Comparison of ENCODE assay signal across 8 mouse cellular contexts in the genomic region with DNA sequence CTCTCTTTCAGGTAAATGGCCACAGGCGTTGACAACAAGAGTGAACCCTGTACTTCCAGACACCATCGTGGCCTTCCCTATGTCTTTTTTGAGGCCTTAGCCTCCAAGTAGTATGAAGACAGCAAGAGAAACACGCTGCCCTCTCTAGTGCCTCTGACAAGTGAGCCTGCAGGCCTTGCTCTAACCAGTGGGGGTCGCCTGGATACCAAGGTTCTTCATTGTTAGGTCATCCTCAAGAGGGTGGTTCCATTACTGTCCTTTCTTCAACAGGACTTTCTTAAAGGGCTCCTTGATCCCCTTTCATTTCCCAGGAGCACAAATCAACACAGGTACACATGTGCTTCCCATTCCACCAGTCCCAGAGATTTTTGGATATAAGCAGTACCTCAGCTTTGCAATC.
A peak's percentile ranks its signal among the peaks of the same experiment; 100 is the strongest.
DNase-seq lines count a peak whose midpoint lies in the region; ATAC-seq lines count a peak whose summit lies in the region.

No protein-coding gene starts in this region.

- H3K4me1 ChIP-seq in kidney, embryonic 14.5 days (ENCODE audit: control insufficient read depth, insufficient read depth, low read length), result no peaks in the 10 kb centered on the region
- no peaks in the 10 kb centered on the region for H3K4me1 ChIP-seq in hindbrain, embryonic 14.5 days (replicated peaks; ENCODE audit: control insufficient read depth, insufficient read depth, low read length)

- no peak overlapping the region for H3K9ac ChIP-seq in kidney, embryonic 14.5 days (ENCODE audit: low read depth, low read length)
- H3K9ac ChIP-seq in hindbrain, embryonic 14.5 days, result no peak overlapping the region

- no peaks in the 10 kb centered on the region for H3K9me3 ChIP-seq in kidney, embryonic 14.5 days (ENCODE audit: control insufficient read depth, low read length)
- H3K9me3 ChIP-seq in hindbrain, embryonic 14.5 days (ENCODE audit: control insufficient read depth, low read length), result no peaks in the 10 kb centered on the region

- no peak overlapping the region for H3K4me3 ChIP-seq in kidney, embryonic 14.5 days (ENCODE audit: low read length)
- no peak overlapping the region for H3K4me3 ChIP-seq in hindbrain, embryonic 14.5 days (replicated peaks; ENCODE audit: low read length)

- 0 out of 2 replicates have a peak, but pooled peaks have one; percentile 46 for ATAC-seq in kidney, embryonic 14.5 days (ENCODE audit: low FRiP score, low TSS enrichment)
- peak; percentile 79 for ATAC-seq in hindbrain, embryonic 14.5 days (ENCODE audit: low FRiP score)
- ATAC-seq in inflammation-experienced regulatory T-cells, adult 6 months, result no peak

- WGBS in kidney, embryonic 14.5 days, result 46% methylated on average over 4 of the region's 4 CpGs
- 46% methylated on average over 4 of the region's 4 CpGs for WGBS in hindbrain, embryonic 14.5 days

- no peak overlapping the region for H3K4me2 ChIP-seq in kidney, embryonic 14.5 days (replicated peaks; ENCODE audit: low read depth, low read length)
- no peak overlapping the region for H3K4me2 ChIP-seq in hindbrain, embryonic 14.5 days (replicated peaks)

- no peaks in the 10 kb centered on the region for H3K27me3 ChIP-seq in kidney, embryonic 14.5 days (ENCODE audit: control insufficient read depth, insufficient read depth, low read length)
- no peaks in the 10 kb centered on the region for H3K27me3 ChIP-seq in hindbrain, embryonic 14.5 days (ENCODE audit: control insufficient read depth, insufficient read depth, low read length)

- H3K36me3 ChIP-seq in kidney, embryonic 14.5 days (ENCODE audit: control insufficient read depth, insufficient read depth, low read length), result no peaks in the 10 kb centered on the region
- H3K36me3 ChIP-seq in hindbrain, embryonic 14.5 days (replicated peaks; ENCODE audit: control insufficient read depth, insufficient read depth), result no peaks in the 10 kb centered on the region

- no peak overlapping the region for H3K27ac ChIP-seq in kidney, embryonic 14.5 days (ENCODE audit: low read depth, low read length)
- no peak overlapping the region for H3K27ac ChIP-seq in hindbrain, embryonic 14.5 days

- DNase-seq in kidney, adult 8-10 months, result no peak
- DNase-seq in R1 (ENCODE audit: low read depth, low spot score), result peak; percentile 61
- DNase-seq in embryo, embryonic 10 days (ENCODE audit: low spot score), result peak; percentile 65
- peak; percentile 75 for DNase-seq in hindbrain, embryonic 14.5 days (ENCODE audit: low spot score)
- peak; percentile 46 for DNase-seq in lung, postnatal 10 days
- DNase-seq in skeletal muscle tissue, adult 2 months (ENCODE audit: low read depth, low spot score), result peak; percentile 4

Comparison
In these comparisons a context has a peak if more than half of its experiments do, and no peak if none do; other contexts are left out.
1. DNase-seq: peak in R1 (single experiment), embryo, embryonic 10 days (single experiment), hindbrain, embryonic 14.5 days (single experiment), lung, postnatal 10 days (single experiment) and skeletal muscle tissue, adult 2 months (single experiment); none in kidney, adult 8-10 months (0 of 2).